Mouse (Mus musculus) embryonic facial prominence, embryonic 15.5 days (tissue): ENCODE measurements around the gene Hdac5. TPM values are rescaled to one million over a fixed set of nuclear protein-coding genes. Genes with fewer than 3 reads are reported as not detected.
"Not testable (repeated sequence)": the region's sequence is repeated elsewhere in the genome, so short reads cannot be mapped to it uniquely, and the experiment has no call there.

ENCODE experiments used
- ATAC-seq: fragments of 200-750 bp; cut with Nextera tagmentation; 2 replicates; pipeline ENCODE4 v1.8.0; 2017; ENCODE audit warnings: low read depth, moderate TSS enrichment; ENCODE audit not compliant: insufficient number of reproducible peaks, low FRiP score, low TSS enrichment
- H3K27ac ChIP-seq: fragments of 300-500 bp; sonication (generic); replicated peaks from 2 replicates; pipeline ENCODE4 v1.5.1; 2015; ENCODE audit warnings: mild to moderate bottlenecking, inconsistent platforms
- H3K27me3 ChIP-seq: fragments of 300-500 bp; sonication (generic); 2 replicates; pipeline ENCODE4 v1.6.1; 2015; ENCODE audit warnings: inconsistent platforms
- H3K36me3 ChIP-seq: fragments of 300-500 bp; sonication (generic); 2 replicates; pipeline ENCODE4 v1.6.1; 2015; ENCODE audit warnings: mild to moderate bottlenecking, inconsistent platforms
- H3K4me1 ChIP-seq: fragments of 300-500 bp; sonication (generic); 2 replicates; pipeline ENCODE4 v1.6.1; 2015; ENCODE audit warnings: inconsistent platforms
- H3K4me2 ChIP-seq: fragments of 300-500 bp; sonication (generic); replicated peaks from 2 replicates; pipeline ENCODE4 v1.6.1; 2015; ENCODE audit warnings: mild to moderate bottlenecking, inconsistent platforms
- H3K4me3 ChIP-seq: fragments of 300-500 bp; sonication (generic); replicated peaks from 2 replicates; pipeline ENCODE4 v1.5.1; 2015; ENCODE audit warnings: mild to moderate bottlenecking, inconsistent platforms
- H3K9ac ChIP-seq: fragments of 300-500 bp; sonication (generic); 2 replicates; pipeline ENCODE4 v1.6.1; 2015; ENCODE audit warnings: inconsistent platforms
- H3K9me3 ChIP-seq: fragments of 300-500 bp; sonication (generic); replicated peaks from 2 replicates; pipeline ENCODE4 v1.6.1; 2016; ENCODE audit warnings: inconsistent platforms
- WGBS: fragments of 180-500 bp; shearing (Covaris S2); methylation state at CpG from one replicate; pipeline ENCODE4 v1.1.7; 2015; 5-methylcytosine and 5-hydroxymethylcytosine counted together
- polyA plus RNA-seq: library from polyadenylated mRNA; unstranded; fragments of >200 nt; fragmentation: Nextera tagmentation; extraction: Ambion mirVana; gene quantifications from 2 replicates; pipeline ENCODE4 v1.2.1, GENCODE M21; 2015

Gene Hdac5
- polyA plus RNA-seq, 1 experiment from 2014 or later, result 106 TPM

- Histone ChIP-seq H3K36me3 (peaks cover 52% of the 10 kb centered on the region), H3K27me3 (no peaks in the 10 kb centered on the region), H3K9ac (no peak overlapping the region), H3K4me1 (no peaks in the 10 kb centered on the region), H3K4me3 (no peak overlapping the region), H3K9me3 (no peaks in the 10 kb centered on the region), H3K4me2 (no peak overlapping the region), H3K27ac (no peak overlapping the region)
- no peak for ATAC-seq
- WGBS, result 84% methylated on average over 5 of the region's 5 CpGs
Measured at GRCm38 (mm10) chr11:102168689-102169088, 61.3 kb downstream of the Hdac5 start.

DNA sequence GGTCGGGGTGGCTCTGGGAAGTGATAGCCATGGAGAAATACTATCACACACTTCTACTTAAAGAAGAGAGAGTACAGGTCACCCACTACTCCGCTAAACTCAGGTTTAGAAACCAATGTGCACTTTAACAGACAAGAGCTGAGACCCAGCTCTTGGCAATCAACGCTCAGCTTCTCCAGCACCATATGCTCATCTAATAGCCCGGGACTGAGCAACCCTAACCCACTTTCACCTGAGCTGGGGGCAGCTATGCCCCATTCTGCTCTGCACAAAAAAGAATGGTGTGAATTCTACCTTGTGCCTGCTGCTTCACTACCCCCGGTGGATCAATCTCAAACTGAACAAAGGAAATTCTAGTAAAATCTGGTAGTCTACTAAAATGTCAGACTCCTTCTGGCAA lies 62.4 kb downstream of the Hdac5 start:
- 92% methylated on average over 5 of the region's 5 CpGs for WGBS
- H3K4me3 ChIP-seq, result no peak overlapping the region
- no peak for ATAC-seq
- no peaks in the 10 kb centered on the region for H3K27me3 ChIP-seq
- H3K4me1 ChIP-seq, result no peaks in the 10 kb centered on the region
- peaks cover 58% of the 10 kb centered on the region for H3K36me3 ChIP-seq
- no peak overlapping the region for H3K27ac ChIP-seq
- no peak overlapping the region for H3K4me2 ChIP-seq
- no peak overlapping the region for H3K9ac ChIP-seq
- no peaks in the 10 kb centered on the region for H3K9me3 ChIP-seq

DNA sequence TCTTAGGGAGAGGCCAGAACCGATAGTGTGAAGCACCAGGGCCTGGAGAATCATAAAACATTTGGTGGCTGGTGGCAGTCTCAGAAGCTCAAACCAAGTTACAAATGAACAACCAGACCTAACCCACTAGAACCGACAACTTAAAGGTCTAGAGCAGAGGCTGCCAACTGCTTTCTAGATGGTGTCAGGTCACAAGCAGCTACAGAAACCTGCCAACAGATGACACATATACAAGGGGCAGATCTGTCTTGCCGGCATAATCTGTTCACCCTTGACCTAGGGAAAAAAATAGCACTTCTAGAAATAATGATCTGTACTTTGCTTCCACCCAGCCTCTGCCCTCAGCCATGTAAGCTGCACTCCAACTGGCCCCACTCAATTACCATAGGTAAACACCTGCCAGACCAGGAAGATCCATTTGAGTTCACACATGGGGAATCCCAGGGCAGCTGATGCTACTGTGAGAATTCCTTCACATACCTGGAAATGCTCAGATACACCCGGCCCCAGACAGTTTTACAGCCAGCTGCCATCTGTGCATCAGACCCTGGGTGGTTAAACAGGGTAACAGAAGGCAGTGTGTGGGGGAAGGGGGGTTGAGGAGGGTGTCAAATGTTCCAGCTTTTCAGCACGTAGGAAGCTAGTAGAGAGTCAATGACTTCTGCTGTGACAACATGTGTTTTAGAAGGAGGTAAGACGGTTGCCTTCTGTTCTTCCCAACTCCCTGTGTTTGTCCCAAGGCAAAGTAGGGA lies 63.8 kb downstream of the Hdac5 start:
- Histone ChIP-seq H3K27ac (no peak overlapping the region), H3K9ac (no peak overlapping the region), H3K9me3 (no peaks in the 10 kb centered on the region), H3K4me2 (no peak overlapping the region), H3K27me3 (no peaks in the 10 kb centered on the region), H3K4me1 (no peaks in the 10 kb centered on the region), H3K4me3 (no peak overlapping the region), H3K36me3 (peaks cover 64% of the 10 kb centered on the region)
- WGBS, result 68% methylated on average over 6 of the region's 6 CpGs
- ATAC-seq, result no peak

DNA sequence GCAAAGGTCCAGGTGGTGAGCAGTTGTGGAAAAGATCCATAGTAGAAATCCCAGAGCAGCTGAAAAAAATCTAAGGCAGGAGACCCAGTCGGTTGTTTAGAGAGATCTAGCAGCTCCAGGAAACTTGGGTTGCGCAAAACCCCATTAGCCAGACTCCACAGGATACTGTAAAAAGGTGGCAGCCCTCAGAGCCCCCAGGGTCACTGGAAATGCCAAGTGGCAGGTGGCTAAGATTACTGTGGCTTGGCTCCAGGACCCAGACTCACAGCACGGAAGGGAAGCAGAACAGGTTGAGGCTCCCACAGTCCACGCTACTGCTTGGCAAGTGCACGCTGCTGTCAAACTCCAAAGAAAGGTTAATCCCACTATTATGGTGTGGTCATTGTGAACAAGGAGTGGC lies 70.2 kb downstream of the Hdac5 start:
- Histone ChIP-seq H3K4me3 (no peak overlapping the region), H3K4me1 (peaks cover 8% of the 10 kb centered on the region), H3K27me3 (no peaks in the 10 kb centered on the region), H3K27ac (no peak overlapping the region), H3K36me3 (peaks cover 30% of the 10 kb centered on the region), H3K4me2 (no peak overlapping the region), H3K9ac (no peak overlapping the region), H3K9me3 (no peaks in the 10 kb centered on the region)
- WGBS, result 78% methylated on average over 5 of the region's 5 CpGs
- no peak for ATAC-seq

DNA sequence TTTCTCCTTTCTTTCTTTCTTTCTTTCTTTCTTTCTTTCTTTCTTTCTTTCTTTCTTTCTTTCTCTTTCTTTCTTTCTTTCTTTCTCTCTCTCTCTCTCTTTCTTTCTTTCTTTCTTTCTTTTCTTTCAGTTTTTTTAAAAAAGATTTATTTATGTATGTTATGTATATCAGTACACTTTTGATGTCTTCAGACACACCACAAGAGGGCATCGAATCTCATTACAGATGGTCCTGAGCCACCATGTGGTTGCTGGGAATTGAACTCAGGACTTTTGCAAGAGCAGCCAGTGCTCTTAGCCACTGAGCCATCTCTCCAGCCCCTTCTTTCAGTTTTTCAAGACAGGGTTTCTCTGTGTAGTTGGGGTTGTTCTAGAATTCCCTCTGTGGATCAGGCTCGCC lies 71.9 kb downstream of the Hdac5 start:
- not testable (repeated sequence) for ATAC-seq, H3K9me3 ChIP-seq, H3K27me3 ChIP-seq, H3K4me2 ChIP-seq, H3K4me3 ChIP-seq, H3K9ac ChIP-seq, H3K27ac ChIP-seq
- H3K36me3 ChIP-seq, result peaks cover 33% of the 10 kb centered on the region
- WGBS, result 69% methylated on average over 2 of the region's 2 CpGs
- peaks cover 11% of the 10 kb centered on the region for H3K4me1 ChIP-seq

DNA sequence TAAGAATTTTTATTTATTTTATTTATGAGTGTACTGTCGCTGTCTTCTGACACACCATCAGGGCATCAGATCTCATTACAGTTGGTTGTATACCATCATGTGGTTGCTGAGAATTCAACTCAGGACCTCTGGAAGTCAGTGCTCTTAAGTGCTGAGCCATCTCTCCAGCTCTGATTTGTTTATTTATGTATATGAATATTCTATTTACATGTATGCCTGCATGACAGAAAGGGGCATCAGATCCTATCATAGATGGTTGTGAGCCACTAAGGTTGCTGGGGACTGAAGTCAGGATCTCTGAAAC lies 73.2 kb downstream of the Hdac5 start:
- Histone ChIP-seq H3K27me3 (no peaks in the 10 kb centered on the region), H3K9ac (no peak overlapping the region), H3K4me3 (peak overlapping the region; percentile 75), H3K9me3 (no peaks in the 10 kb centered on the region), H3K27ac (no peak overlapping the region), H3K4me2 (peak overlapping the region; percentile 87; the same call in 1 of the 2 replicates), H3K4me1 (peaks cover 11% of the 10 kb centered on the region), H3K36me3 (peaks cover 30% of the 10 kb centered on the region)
- WGBS, result 2% methylated on average over 1 of the region's 1 CpGs
- no peak for ATAC-seq

DNA sequence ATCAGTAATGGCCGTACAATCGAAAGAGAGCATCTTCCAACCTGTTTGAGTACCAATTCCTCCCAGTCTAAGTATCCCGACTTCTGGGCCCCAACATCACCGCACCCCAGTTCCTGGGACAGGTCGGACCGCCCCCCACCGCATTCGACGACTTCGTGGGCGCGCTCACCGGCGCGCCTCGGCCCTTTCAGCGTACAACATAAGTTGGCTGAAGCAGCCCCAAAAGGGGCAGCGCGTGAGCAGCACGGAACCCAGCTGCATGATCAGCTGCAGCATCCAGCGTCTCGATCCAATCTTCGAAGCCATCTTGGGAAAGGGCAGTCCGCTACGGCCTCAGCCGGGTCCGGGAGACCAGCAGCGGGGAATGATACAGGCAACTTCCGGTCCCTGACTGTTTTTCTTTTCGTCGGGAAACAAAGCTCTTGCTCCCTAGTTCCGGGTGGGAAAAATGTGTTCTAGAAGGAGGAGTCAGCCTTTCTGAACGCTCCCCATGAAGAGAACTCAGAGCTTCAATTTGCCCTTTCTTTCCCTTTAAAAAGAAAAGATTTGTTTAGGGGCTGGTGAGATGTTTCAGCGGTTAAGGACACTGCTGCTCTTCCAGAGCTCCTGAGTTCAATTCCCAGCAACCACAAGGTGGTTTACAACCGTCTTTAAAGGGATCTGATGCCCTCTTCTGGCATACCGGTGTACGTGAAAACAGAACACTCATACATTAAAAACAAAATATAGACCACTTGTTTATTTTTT lies 73.8 kb downstream of the Hdac5 start, which contains the start of gene Tmem101:
Gene Tmem101 (minus strand): TSS at position 366 of the 747 bp plus-strand sequence.
- H3K9ac ChIP-seq, result peak within 1 kb of the TSS; percentile 72
- peak; percentile 84 for ATAC-seq
- WGBS, result under 1% methylated on average over 37 of the region's 37 CpGs
- H3K4me2 ChIP-seq, result peak within 1 kb of the TSS; percentile 87
- peak within 1 kb of the TSS; percentile 75 for H3K4me3 ChIP-seq
- H3K9me3 ChIP-seq, result no peaks in the 10 kb centered on the region
- H3K4me1 ChIP-seq, result peaks cover 11% of the 10 kb centered on the region
- H3K36me3 ChIP-seq, result peaks cover 26% of the 10 kb centered on the region
- H3K27me3 ChIP-seq, result no peaks in the 10 kb centered on the region
- peak within 1 kb of the TSS; percentile 81 for H3K27ac ChIP-seq

DNA sequence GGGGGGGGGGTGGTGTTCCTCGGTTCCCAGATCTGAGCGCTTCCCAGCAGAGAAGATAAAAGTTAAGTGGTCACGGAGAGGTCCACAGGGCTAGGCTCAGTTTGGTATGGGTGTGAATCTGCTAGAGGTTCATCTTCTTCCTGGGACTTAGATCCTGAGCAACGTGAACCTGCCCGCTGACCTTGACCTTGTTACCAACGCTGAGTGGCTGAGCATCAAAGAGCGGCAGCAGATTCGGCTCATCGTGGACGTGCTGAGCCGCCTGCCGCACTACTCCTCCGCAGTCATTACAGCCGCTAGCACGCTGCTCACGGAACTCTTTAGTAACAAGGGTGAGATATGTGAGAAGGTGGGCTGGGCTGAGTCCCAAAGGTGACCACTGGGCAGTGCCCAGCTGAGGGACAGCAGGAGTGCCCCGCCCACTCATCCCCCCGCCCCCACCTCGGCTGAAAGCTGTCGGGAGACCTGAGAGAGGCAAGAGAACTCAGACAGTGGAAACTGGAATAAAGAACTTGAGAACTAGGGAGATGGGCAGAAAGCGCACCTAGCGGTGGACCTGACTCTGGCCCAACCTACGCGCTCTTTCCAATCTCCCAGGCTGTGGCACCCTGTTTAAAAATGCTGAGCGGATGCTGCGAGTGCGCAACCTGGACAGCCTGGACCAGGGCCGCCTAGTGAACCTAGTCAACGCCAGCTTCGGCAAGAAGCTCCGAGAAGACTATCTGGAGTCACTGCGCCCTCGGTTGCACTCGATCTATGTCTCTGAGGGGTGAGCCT lies 82.6 kb downstream of the Hdac5 start:
- Histone ChIP-seq H3K27me3 (peaks cover 71% of the 10 kb centered on the region), H3K4me1 (peaks cover 22% of the 10 kb centered on the region), H3K9ac (no peak overlapping the region), H3K4me3 (0 out of 2 replicates have a peak overlapping the region, but pooled peaks have one; percentile 10), H3K9me3 (no peaks in the 10 kb centered on the region), H3K36me3 (peaks cover under 1% of the 10 kb centered on the region; the same call in 1 of the 2 replicates), H3K4me2 (no peak overlapping the region), H3K27ac (no peak overlapping the region)
- ATAC-seq, result no peak
- 13% methylated on average over 34 of the region's 34 CpGs for WGBS

- no peak for ATAC-seq
- Histone ChIP-seq H3K36me3 (no peaks in the 10 kb centered on the region), H3K27ac (no peak overlapping the region), H3K27me3 (peaks cover 73% of the 10 kb centered on the region), H3K9me3 (no peaks in the 10 kb centered on the region), H3K4me1 (peaks cover 22% of the 10 kb centered on the region), H3K4me3 (no peak overlapping the region), H3K9ac (no peak overlapping the region), H3K4me2 (no peak overlapping the region)
- WGBS, result 12% methylated on average over 17 of the region's 17 CpGs
Measured at GRCm38 (mm10) chr11:102146531-102146930, 83.4 kb downstream of the Hdac5 start.

DNA sequence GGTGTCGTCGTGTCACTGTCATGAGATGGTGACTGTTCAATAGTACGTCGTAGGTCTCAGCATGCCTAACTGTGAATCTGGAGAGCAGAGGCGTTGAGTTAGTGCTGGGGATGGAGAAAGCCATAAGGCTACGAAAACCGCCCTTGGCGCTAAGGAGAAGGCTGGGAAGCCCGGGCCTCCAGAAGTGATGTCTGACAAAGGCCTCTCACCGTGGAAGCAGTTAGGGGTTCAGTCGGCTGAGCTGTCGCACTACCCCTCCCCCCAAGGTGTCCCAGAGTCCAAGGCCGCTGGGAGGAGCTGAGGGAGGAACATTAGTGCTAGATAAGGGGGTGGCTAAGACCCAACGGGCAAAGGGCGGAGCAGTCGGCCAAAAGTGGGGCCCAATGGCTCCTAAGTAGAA lies 84.0 kb downstream of the Hdac5 start:
- Histone ChIP-seq H3K27me3 (peaks cover 73% of the 10 kb centered on the region), H3K4me1 (peaks cover 22% of the 10 kb centered on the region), H3K9ac (no peak overlapping the region), H3K27ac (no peak overlapping the region), H3K9me3 (no peaks in the 10 kb centered on the region), H3K4me3 (peak overlapping the region; percentile 35; the same call in 1 of the 2 replicates), H3K36me3 (no peaks in the 10 kb centered on the region), H3K4me2 (peak overlapping the region; percentile 55; the same call in 1 of the 2 replicates)
- no peak for ATAC-seq
- 5% methylated on average over 16 of the region's 16 CpGs for whole genome bisulfite sequencing

DNA sequence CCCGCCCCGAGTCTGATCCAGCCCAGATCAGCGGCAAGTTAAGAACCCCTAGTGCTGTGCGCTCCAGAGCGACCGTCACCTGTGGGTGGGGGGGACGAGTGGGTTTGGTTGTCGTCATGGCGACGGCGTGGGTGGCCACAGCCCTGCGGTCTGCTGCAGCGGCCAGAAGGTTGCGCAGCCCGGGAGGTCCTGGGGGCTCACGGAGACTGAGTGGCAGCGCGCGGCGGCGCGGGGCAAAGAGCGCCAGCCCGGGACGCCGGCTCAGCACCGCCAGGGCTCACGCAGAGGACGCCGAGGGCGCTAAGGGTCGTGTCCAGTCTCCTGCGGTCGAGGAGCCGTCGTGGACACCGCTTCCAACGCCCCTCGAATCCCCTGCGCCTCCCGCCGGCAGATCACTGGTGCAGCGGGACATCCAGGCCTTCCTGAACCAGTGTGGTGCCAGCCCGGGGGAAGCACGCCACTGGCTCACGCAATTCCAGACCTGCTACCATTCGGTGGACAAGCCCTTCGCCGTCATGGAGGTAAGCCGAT lies 84.4 kb downstream of the Hdac5 start, which contains the start of gene Nags:
Gene Nags (plus strand): TSS at position 43 of the 531 bp plus-strand sequence.
- peak within 1 kb of the TSS; percentile 55 for H3K4me2 ChIP-seq
- H3K27me3 ChIP-seq, result peaks cover 73% of the 10 kb centered on the region
- 2% methylated on average over 50 of the region's 50 CpGs for WGBS
- H3K4me3 ChIP-seq, result peak within 1 kb of the TSS; percentile 35
- H3K27ac ChIP-seq, result no peak within 1 kb of the TSS
- H3K9ac ChIP-seq, result no peak within 1 kb of the TSS
- no peaks in the 10 kb centered on the region for H3K9me3 ChIP-seq
- peaks cover 22% of the 10 kb centered on the region for H3K4me1 ChIP-seq
- no peaks in the 10 kb centered on the region for H3K36me3 ChIP-seq
- ATAC-seq, result 0 out of 2 replicates have a peak, but pooled peaks have one; percentile 26
